In genomic region chr12:52379960-52380359, GRCm38 (mm10) we compare ENCODE assay signal across 17 mouse cellular contexts.
DNase-seq lines count a peak whose midpoint lies in the region; ATAC-seq and TF ChIP-seq lines count a peak whose summit lies in the region.
"Had no signal": no experiment of that assay in that cellular context is flagged by ENCODE, and none has a peak within 500 bp of the region (broad histone marks: within the 10 kb centered on the region; RNA-seq: fewer than 3 reads in every experiment).

No protein-coding gene starts in this region.

- no peaks in the 10 kb centered on the region for H3K9me3 ChIP-seq in lung, postnatal 0 days (ENCODE audit: low read length)
- no peaks in the 10 kb centered on the region for H3K9me3 ChIP-seq in ES-Bruce4 (replicated peaks; ENCODE audit: control insufficient read depth, insufficient read depth, low read length, poor library complexity, severe bottlenecking)
- H3K9me3 ChIP-seq in midbrain, embryonic 14.5 days (ENCODE audit: control insufficient read depth, low read length), result no peaks in the 10 kb centered on the region
- H3K9me3 ChIP-seq: forebrain, embryonic 15.5 days; heart, embryonic 12.5 days; limb, embryonic 15.5 days; stomach, embryonic 15.5 days had no signal

- TF ChIP-seq POLR2A in ES-Bruce4 (IDR thresholded peaks at IDR 0.05; ENCODE audit: insufficient read depth, low read length), result no peak

- no peak overlapping the region for H3K4me3 ChIP-seq in lung, postnatal 0 days (ENCODE audit: low read depth, low read length)
- no peak overlapping the region for H3K4me3 ChIP-seq in ES-Bruce4 (ENCODE audit: low read depth, low read length)
- no peak overlapping the region for H3K4me3 ChIP-seq in midbrain, embryonic 14.5 days (replicated peaks; ENCODE audit: low read depth, low read length)
- H3K4me3 ChIP-seq: erythroblast, embryonic 14.5 days; forebrain, embryonic 15.5 days; heart, embryonic 12.5 days; limb, embryonic 15.5 days; stomach, embryonic 15.5 days had no signal

- no peak for TF ChIP-seq CTCF in lung, postnatal 0 days (IDR thresholded peaks at IDR 0.05)
- no peak for TF ChIP-seq CTCF in ES-Bruce4 (IDR thresholded peaks at IDR 0.05; ENCODE audit: low read depth, low read length)

- peaks cover 13% of the 10 kb centered on the region; the same call in 1 of the 2 replicates for H3K4me1 ChIP-seq in lung, postnatal 0 days (ENCODE audit: insufficient read depth, low read depth, low read length)
- H3K4me1 ChIP-seq in ES-Bruce4 (ENCODE audit: control insufficient read depth, insufficient read depth, low read length), result peaks cover 11% of the 10 kb centered on the region
- peaks cover 22% of the 10 kb centered on the region for H3K4me1 ChIP-seq in midbrain, embryonic 14.5 days (ENCODE audit: control insufficient read depth, insufficient read depth, low read length)

- ATAC-seq in lung, postnatal 0 days, result no peak
- ATAC-seq in midbrain, embryonic 14.5 days (ENCODE audit: low FRiP score, low TSS enrichment), result no peak
- ATAC-seq: CD4-positive, CD25-positive, alpha-beta regulatory T cell, adult 4 months; forebrain, embryonic 15.5 days had no signal

- H3K36me3 ChIP-seq in lung, postnatal 0 days (ENCODE audit: insufficient read depth, low read length), result no peaks in the 10 kb centered on the region
- H3K36me3 ChIP-seq in ES-Bruce4 (ENCODE audit: control insufficient read depth, insufficient read depth, low read length, poor library complexity, severe bottlenecking), result no peaks in the 10 kb centered on the region
- no peaks in the 10 kb centered on the region for H3K36me3 ChIP-seq in midbrain, embryonic 14.5 days (ENCODE audit: control insufficient read depth, insufficient read depth, low read length)
- H3K36me3 ChIP-seq: forebrain, embryonic 15.5 days; heart, embryonic 12.5 days; limb, embryonic 15.5 days; stomach, embryonic 15.5 days had no signal

- DNase-seq in lung, postnatal 36 days, result peak; percentile 10
- DNase-seq in lung, postnatal 0 days (ENCODE audit: low spot score), result no peak
- DNase-seq in ZHBTc4 (ENCODE audit: low read depth, low spot score), result peak; percentile 55
- DNase-seq in midbrain, embryonic 14.5 days, result no peak
- no peak for DNase-seq in layer of hippocampus, adult 8-10 months (ENCODE audit: low spot score in 2 of 2)
- no peak for DNase-seq in right cerebral cortex, postnatal 36 days (ENCODE audit: low spot score in 2 of 2)
- DNase-seq: adrenal gland, postnatal 14 days; cerebellum, adult 2 months; thymus, adult 2 months had no signal

- WGBS in lung, postnatal 0 days, result 66% methylated on average over 5 of the region's 5 CpGs
- 47% methylated on average over 5 of the region's 5 CpGs for WGBS in midbrain, embryonic 14.5 days

- H3K27me3 ChIP-seq in lung, postnatal 0 days (replicated peaks; ENCODE audit: insufficient read depth, low read length), result no peaks in the 10 kb centered on the region
- no peaks in the 10 kb centered on the region for H3K27me3 ChIP-seq in ES-Bruce4 (ENCODE audit: control insufficient read depth, insufficient read depth, low read length, poor library complexity, severe bottlenecking)
- H3K27me3 ChIP-seq in midbrain, embryonic 14.5 days (ENCODE audit: control insufficient read depth, insufficient read depth, low read length), result no peaks in the 10 kb centered on the region
- H3K27me3 ChIP-seq: forebrain, embryonic 15.5 days; heart, embryonic 12.5 days; limb, embryonic 15.5 days; stomach, embryonic 15.5 days had no signal

- H3K9ac ChIP-seq in lung, postnatal 0 days (replicated peaks; ENCODE audit: low read depth), result no peak overlapping the region
- H3K9ac ChIP-seq in ES-Bruce4 (ENCODE audit: low read depth, poor library complexity, severe bottlenecking), result no peak overlapping the region
- no peak overlapping the region for H3K9ac ChIP-seq in midbrain, embryonic 14.5 days (replicated peaks; ENCODE audit: low read length)
- H3K9ac ChIP-seq: forebrain, embryonic 15.5 days; heart, embryonic 12.5 days; limb, embryonic 15.5 days; stomach, embryonic 15.5 days had no signal

- TF ChIP-seq EP300 in lung, postnatal 0 days (IDR thresholded peaks at IDR 0.05), result no peak
- peak; percentile 61; the same call in 1 of the 2 replicates for TF ChIP-seq EP300 in ES-Bruce4 (IDR thresholded peaks at IDR 0.05; ENCODE audit: insufficient read depth, low read depth, low read length)

- no peak overlapping the region for H3K27ac ChIP-seq in lung, postnatal 0 days (ENCODE audit: low read length)
- H3K27ac ChIP-seq in ES-Bruce4 (ENCODE audit: insufficient read depth, low read length), result 0 out of 2 replicates have a peak overlapping the region, but pooled peaks have one; percentile 96
- peak overlapping the region; percentile 52; the same call in 1 of the 2 replicates for H3K27ac ChIP-seq in midbrain, embryonic 14.5 days (replicated peaks; ENCODE audit: low read depth, low read length)
- H3K27ac ChIP-seq: forebrain, embryonic 15.5 days; limb, embryonic 15.5 days; macrophage; stomach, embryonic 15.5 days had no signal

- no peak overlapping the region for H3K4me2 ChIP-seq in lung, postnatal 0 days (replicated peaks; ENCODE audit: low read depth, low read length)
- H3K4me2 ChIP-seq in midbrain, embryonic 14.5 days (ENCODE audit: low read length), result no peak overlapping the region
- H3K4me2 ChIP-seq: forebrain, embryonic 15.5 days; heart, embryonic 12.5 days; limb, embryonic 15.5 days; stomach, embryonic 15.5 days had no signal

Comparison
In these comparisons a context has a peak if more than half of its experiments do, and no peak if none do; other contexts are left out.
1. DNase-seq: peak in lung, postnatal 36 days (single experiment) and ZHBTc4 (single experiment); none in lung, postnatal 0 days (single experiment), midbrain, embryonic 14.5 days (single experiment), layer of hippocampus, adult 8-10 months (0 of 2) and right cerebral cortex, postnatal 36 days (0 of 2).